Mouse (Mus musculus) liver, embryonic 14.5 days (tissue): ENCODE measurements at regions not wholly inside any gene's neighbourhood (a gene's known extent, or its start where the extent isn't known, plus 50 kb on each side); places are given as distances from the start of the nearest gene placed in this dataset.

Source experiments
- CTCF ChIP-seq: IDR thresholded peaks from 2 replicates; pipeline ENCODE4 v1.5.1; 2016; ENCODE audit warnings: antibody characterized with exemption, low read depth, control low read depth
- EP300 ChIP-seq: IDR thresholded peaks from 2 replicates; pipeline ENCODE4 v1.6.1; 2016; ENCODE audit warnings: antibody characterized with exemption, low read depth

DNA sequence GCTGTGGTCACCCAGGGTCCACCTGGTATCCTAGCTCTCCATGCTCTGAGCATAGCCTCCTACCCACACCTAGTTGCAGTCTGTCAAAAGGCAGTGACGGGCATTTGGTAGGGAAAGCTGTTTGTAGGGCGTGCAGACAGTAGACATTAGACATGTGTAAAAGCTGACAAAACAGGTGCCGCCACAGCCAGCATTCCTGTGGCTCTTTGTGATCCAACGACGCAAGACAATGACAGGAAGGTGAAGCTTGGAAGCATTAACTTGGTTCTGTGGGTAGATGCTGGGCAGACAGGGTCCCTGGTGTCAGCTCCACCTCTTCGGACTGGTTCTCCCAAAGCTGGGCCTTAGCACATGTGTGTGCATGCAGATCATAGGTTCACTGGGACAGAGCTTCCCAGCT is 96.5 kb downstream of the Olfm1 start:
- no peak for TF ChIP-seq CTCF
- TF ChIP-seq EP300 = no peak
